Mouse (Mus musculus): ENCODE data around the gene Mthfd1l. TPM values are rescaled to one million over a fixed set of nuclear protein-coding genes. Genes with fewer than 3 reads are reported as not detected.

The Mthfd1l gene
- total and polyA plus RNA-seq, 3 experiments = 84.0 to 94.8 (median 90.3) TPM

GRCm38 (mm10) chr10:4083609-4084008, 110.7 kb downstream of the Mthfd1l start:
- H3K36me3 ChIP-seq (replicated peaks in 1 of 2; ENCODE audit: control insufficient read depth in 1 of 2, insufficient read depth in 1 of 2, low read length in 1 of 2) = peaks cover 46 to 90% of the 10 kb centered on the region in 2 experiments

GRCm38 (mm10) chr10:4084907-4085306, 112.0 kb downstream of the Mthfd1l start:
- Histone ChIP-seq H3K4me3 (replicated peaks in 1 of 3; ENCODE audit: low read depth in 2 of 3, low read length in 2 of 3, poor library complexity in 1 of 3) (no peak overlapping the region), H3K4me1 (ENCODE audit: control insufficient read depth in 1 of 2, insufficient read depth in 2 of 2) (peaks cover 0 to 6% of the 10 kb centered on the region in 2 experiments; a peak in 1 of 4 replicates), H3K4me2 (ENCODE audit: insufficient read depth, low read depth, poor library complexity, severe bottlenecking) (no peak overlapping the region), H3K9me3 (replicated peaks; ENCODE audit: low read length) (no peaks in the 10 kb centered on the region), H3K79me2 (replicated peaks; ENCODE audit: control insufficient read depth, extremely low read depth, insufficient read depth, poor library complexity, severe bottlenecking) (no peaks in the 10 kb centered on the region; the same call in 1 of the 2 replicates), H3K9ac (ENCODE audit: insufficient read depth, low read depth) (no peak overlapping the region), H3K27ac (ENCODE audit: insufficient read depth, low read depth) (no peak overlapping the region), H3K27me3 (replicated peaks) (no peaks in the 10 kb centered on the region), H3K36me3 (replicated peaks in 1 of 2; ENCODE audit: control insufficient read depth in 1 of 2, insufficient read depth in 1 of 2, low read length in 1 of 2) (peaks cover 55 to 91% of the 10 kb centered on the region in 2 experiments)
- DNase-seq (ENCODE audit: extremely low read depth) = no peak
- no peak for TF ChIP-seq ELF1 (IDR thresholded peaks at IDR 0.05; ENCODE audit: low read depth, low read length)
- TF ChIP-seq KAT2A (IDR thresholded peaks at IDR 0.05; ENCODE audit: insufficient replicate concordance, low read length) = no peak
- no peak for TF ChIP-seq RCOR1 (conservative IDR thresholded peaks at IDR 0.05; ENCODE audit: low read depth, low read length)
- no peak for TF ChIP-seq ZNF384 (IDR thresholded peaks at IDR 0.05; ENCODE audit: low read depth, low read length)
- TF ChIP-seq JUN (IDR thresholded peaks at IDR 0.05; ENCODE audit: insufficient read depth, low read depth, low read length) = no peak
- TF ChIP-seq PAX5 (IDR thresholded peaks at IDR 0.05; ENCODE audit: low read length) = no peak
- no peak for TF ChIP-seq MYC (IDR thresholded peaks at IDR 0.05; ENCODE audit: low read depth, low read length)
- no peak for TF ChIP-seq POLR2AphosphoS2 (IDR thresholded peaks at IDR 0.05; ENCODE audit: low read depth, low read length)
- no peak for TF ChIP-seq CHD1 (IDR thresholded peaks at IDR 0.05; ENCODE audit: low read depth, low read length)
- no peak for TF ChIP-seq TBP (conservative IDR thresholded peaks at IDR 0.05; ENCODE audit: low read depth, low read length)
- no peak for TF ChIP-seq ZMIZ1 (IDR thresholded peaks at IDR 0.05; ENCODE audit: low read depth, low read length)
- TF ChIP-seq ETS1 (conservative IDR thresholded peaks at IDR 0.05; ENCODE audit: low read depth, low read length) = no peak
- TF ChIP-seq E2F4 (IDR thresholded peaks at IDR 0.05; ENCODE audit: insufficient replicate concordance, low read depth, low read length) = no peak
- no peak for TF ChIP-seq MAFK (IDR thresholded peaks at IDR 0.05; ENCODE audit: insufficient replicate concordance, low read length)
- TF ChIP-seq HCFC1 (IDR thresholded peaks at IDR 0.05; ENCODE audit: low read depth, low read length) = no peak
- no peak for TF ChIP-seq NELFE (IDR thresholded peaks at IDR 0.05; ENCODE audit: low read depth, low read length)
- no peak for TF ChIP-seq ZC3H11A (IDR thresholded peaks at IDR 0.05; ENCODE audit: low read depth, low read length)
- no peak for TF ChIP-seq EP300 (IDR thresholded peaks at IDR 0.05; ENCODE audit: low read length)
- no peak for TF ChIP-seq NRF1 (IDR thresholded peaks at IDR 0.05; ENCODE audit: low read depth, low read length)
- TF ChIP-seq MEF2A (IDR thresholded peaks at IDR 0.05; ENCODE audit: borderline replicate concordance, low read depth, low read length) = no peak
- dilution Hi-C loops (cut with MboI; ENCODE audit: extremely low pct_ligation_motif_present, extremely low pct_unique_long_range_greater_than_20kb, low sequenced_read_pairs) = no loop called here
- in situ Hi-C loops (cut with MboI; ENCODE audit: low pct_ligation_motif_present, low pct_unique_long_range_greater_than_20kb, low sequenced_read_pairs) = loop anchor here (25.0 kb wide), 1 partner anchor 252 kb away; no protein-coding TSS in a partner anchor

More at GRCm38 (mm10) chr10:4083609-4084008, 110.7 kb downstream of the Mthfd1l start:
- Histone ChIP-seq H3K4me1 (ENCODE audit: control insufficient read depth in 1 of 2, insufficient read depth in 2 of 2) (peaks cover 0 to 18% of the 10 kb centered on the region in 2 experiments; a peak in 2 of 4 replicates), H3K27ac (ENCODE audit: insufficient read depth, low read depth) (no peak overlapping the region), H3K4me3 (replicated peaks in 1 of 3; ENCODE audit: low read depth in 2 of 3, low read length in 2 of 3, poor library complexity in 1 of 3) (no peak overlapping the region), H3K9me3 (replicated peaks; ENCODE audit: low read length) (no peaks in the 10 kb centered on the region), H3K4me2 (ENCODE audit: insufficient read depth, low read depth, poor library complexity, severe bottlenecking) (no peak overlapping the region), H3K79me2 (replicated peaks; ENCODE audit: control insufficient read depth, extremely low read depth, insufficient read depth, poor library complexity, severe bottlenecking) (no peaks in the 10 kb centered on the region; the same call in 1 of the 2 replicates), H3K27me3 (replicated peaks) (no peaks in the 10 kb centered on the region), H3K9ac (ENCODE audit: insufficient read depth, low read depth) (no peak overlapping the region)
- in situ Hi-C loops (cut with MboI; ENCODE audit: low pct_ligation_motif_present, low pct_unique_long_range_greater_than_20kb, low sequenced_read_pairs) (loop anchor here (25.0 kb wide), 1 partner anchor 254 kb away; no protein-coding TSS in a partner anchor), dilution Hi-C loops (cut with MboI; ENCODE audit: extremely low pct_ligation_motif_present, extremely low pct_unique_long_range_greater_than_20kb, low sequenced_read_pairs) (no loop called here)
- no peak for DNase-seq (ENCODE audit: extremely low read depth)
- no peak for TF ChIP-seq USF1 (IDR thresholded peaks at IDR 0.05; ENCODE audit: low read depth, low read length)
- no peak for TF ChIP-seq MAFK (IDR thresholded peaks at IDR 0.05; ENCODE audit: insufficient replicate concordance, low read length)
- TF ChIP-seq ELF1 (IDR thresholded peaks at IDR 0.05; ENCODE audit: low read depth, low read length) = no peak
- TF ChIP-seq CTCF (conservative IDR thresholded peaks at IDR 0.05 in 1 of 2, IDR thresholded peaks at IDR 0.05 in 1 of 2; ENCODE audit: low read depth in 2 of 2, low read length in 2 of 2) = no peak
- TF ChIP-seq MXI1 (IDR thresholded peaks at IDR 0.05; ENCODE audit: low read depth, low read length) = no peak
- TF ChIP-seq TCF12 (IDR thresholded peaks at IDR 0.05; ENCODE audit: low read depth, low read length) = no peak
- no peak for TF ChIP-seq JUN (IDR thresholded peaks at IDR 0.05; ENCODE audit: insufficient read depth, low read depth, low read length)
- no peak for TF ChIP-seq GABPA (IDR thresholded peaks at IDR 0.05; ENCODE audit: insufficient replicate concordance, low read depth, low read length)
- TF ChIP-seq POLR2AphosphoS2 (IDR thresholded peaks at IDR 0.05; ENCODE audit: low read depth, low read length) = no peak
- TF ChIP-seq ETS1 (conservative IDR thresholded peaks at IDR 0.05; ENCODE audit: low read depth, low read length) = no peak
- TF ChIP-seq JUND (conservative IDR thresholded peaks at IDR 0.05; ENCODE audit: low read depth, low read length) = no peak
- no peak for TF ChIP-seq POLR2A (IDR thresholded peaks at IDR 0.05; ENCODE audit: low read depth, low read length)
- TF ChIP-seq UBTF (IDR thresholded peaks at IDR 0.05; ENCODE audit: low read depth, low read length) = no peak
